Mouse (Mus musculus) forebrain, postnatal 0 days (tissue): Measurements from ENCODE around the gene Elmsan1. TPM values are rescaled to one million over a fixed set of nuclear protein-coding genes. Genes with fewer than 3 reads are reported as not detected.

Source experiments
- ATAC-seq: fragments of 200-750 bp; cut with Nextera tagmentation; 2 replicates; pipeline ENCODE4 v1.8.0; 2017; ENCODE audit warnings: mild to moderate bottlenecking, moderate library complexity
- DNase-seq: peaks from one replicate; pipeline ENCODE4 v3.0.0-alpha.2; 2015
- H3K27ac ChIP-seq: fragments of 300-500 bp; sonication (generic); 2 replicates; pipeline ENCODE4 v1.5.1; 2014; ENCODE audit warnings: low read depth, mild to moderate bottlenecking, antibody characterized with exemption, low read length, moderate library complexity, mixed read lengths
- H3K27me3 ChIP-seq: fragments of 300-500 bp; sonication (generic); 2 replicates; pipeline ENCODE4 v1.6.1; 2014; ENCODE audit warnings: mild to moderate bottlenecking, low read length, mixed read lengths; ENCODE audit not compliant: insufficient read depth
- H3K36me3 ChIP-seq: fragments of 300-500 bp; sonication (generic); 2 replicates; pipeline ENCODE4 v1.6.1; 2014; ENCODE audit warnings: mild to moderate bottlenecking, moderate library complexity; ENCODE audit not compliant: insufficient read depth
- H3K4me1 ChIP-seq: fragments of 300-500 bp; sonication (generic); 2 replicates; pipeline ENCODE4 v1.6.1; 2014; ENCODE audit warnings: antibody characterized with exemption; ENCODE audit not compliant: insufficient read depth
- H3K4me2 ChIP-seq: fragments of 300-500 bp; sonication (generic); 2 replicates; pipeline ENCODE4 v1.6.1; 2014; ENCODE audit warnings: low read depth, mild to moderate bottlenecking, moderate library complexity
- H3K4me3 ChIP-seq: fragments of 300-500 bp; sonication (generic); 2 replicates; pipeline ENCODE4 v1.5.1; 2014; ENCODE audit warnings: low read depth, low read length, mixed read lengths
- H3K9ac ChIP-seq: fragments of 300-500 bp; sonication (generic); 2 replicates; pipeline ENCODE4 v1.6.1; 2014; ENCODE audit warnings: mild to moderate bottlenecking
- H3K9me3 ChIP-seq: fragments of 300-500 bp; sonication (generic); 2 replicates; pipeline ENCODE4 v1.6.1; 2016; ENCODE audit warnings: low read length
- CTCF ChIP-seq: sonication (generic); IDR thresholded peaks from 2 replicates; pipeline ENCODE4 v1.5.1; 2016; ENCODE audit warnings: antibody characterized with exemption, control low read depth, low read depth
- WGBS: fragments of 180-500 bp; shearing (Covaris S2); extraction: QIAGEN DNeasy Blood & Tissue Kit; methylation state at CpG from one replicate; pipeline ENCODE4 v1.1.7; 2014; 5-methylcytosine and 5-hydroxymethylcytosine counted together
- polyA plus RNA-seq: library from polyadenylated mRNA; unstranded; fragments of >200 nt; fragmentation: Nextera tagmentation; extraction: Ambion mirVana; gene quantifications from 2 replicates; pipeline ENCODE4 v1.2.1, GENCODE M21; 2015
- total RNA-seq: library from RNA; depleted of rRNA; stranded (reverse); fragments of >200 nt; gene quantifications from 2 replicates; pipeline ENCODE4 v1.2.3, GENCODE M21; 2014

The Elmsan1 gene
- total and polyA plus RNA-seq, 2 experiments from 2014 or later, result 2.5 to 7.9 TPM

DNA sequence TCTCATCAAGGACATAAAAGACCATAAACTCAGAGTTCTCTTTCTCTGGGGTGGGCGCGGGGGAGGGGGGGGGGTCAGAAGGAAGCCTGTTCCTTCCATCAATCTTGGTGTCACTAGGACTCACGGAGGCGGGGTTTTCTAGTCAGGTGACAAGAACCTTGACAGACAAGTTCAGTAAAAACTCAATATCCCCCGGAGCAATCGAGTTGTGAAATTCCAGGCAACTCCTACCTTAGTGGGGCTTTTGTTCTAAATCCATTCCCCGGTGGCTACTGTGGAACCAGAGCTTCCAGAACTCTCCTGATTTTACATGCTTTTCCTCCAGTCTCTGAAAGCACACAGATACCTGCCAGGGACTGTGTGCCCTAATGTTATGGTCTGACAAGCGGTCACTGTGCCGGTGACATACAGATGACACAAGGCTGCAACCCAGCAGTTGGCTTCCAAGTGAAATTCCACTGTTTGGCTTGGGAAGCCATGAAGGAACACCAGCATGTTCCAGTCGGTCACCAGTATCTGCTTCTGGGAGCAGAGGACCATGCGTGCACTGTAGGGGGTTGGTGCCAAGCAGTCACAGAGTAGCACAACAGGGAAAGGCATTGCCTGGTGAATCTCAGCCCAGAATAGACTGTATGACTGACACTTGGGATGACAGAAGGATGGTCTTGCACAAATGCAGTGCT, 2.8 kb downstream of the Elmsan1 start:
- 89% methylated on average over 11 of the region's 11 CpGs for whole genome bisulfite sequencing

DNA sequence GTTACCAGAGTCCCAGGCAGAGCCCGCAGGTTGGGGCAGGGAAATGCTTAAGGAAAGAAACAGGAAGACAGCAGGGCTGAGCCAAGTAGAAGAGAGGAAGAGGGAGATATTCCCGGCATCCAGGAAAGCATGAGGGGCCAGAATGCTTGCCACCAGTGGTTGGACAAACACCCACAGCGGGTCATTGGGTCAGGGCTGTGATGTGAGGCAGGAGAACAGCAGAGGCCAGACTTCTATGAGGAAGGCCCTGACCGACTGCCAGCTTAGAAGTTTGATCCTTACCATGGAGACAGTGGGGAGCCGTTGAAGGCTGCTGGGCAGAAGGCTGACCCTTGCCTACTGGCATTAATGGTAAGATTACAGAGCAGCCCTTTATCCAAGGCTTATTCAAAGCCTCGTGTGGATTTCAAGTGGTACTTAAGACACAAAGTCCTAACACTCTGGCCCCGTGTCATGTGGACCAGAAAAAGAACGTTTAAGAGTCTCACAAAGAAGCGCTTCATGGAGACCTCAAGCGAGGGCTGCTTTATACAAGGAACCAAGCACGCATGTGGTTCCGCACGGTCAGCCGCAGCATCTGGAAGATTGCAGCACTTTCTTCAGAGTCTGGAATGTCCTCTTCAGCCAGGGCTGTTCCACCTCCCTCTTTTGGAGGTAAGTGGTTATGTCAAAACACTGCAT, 4.0 kb downstream of the Elmsan1 start:
- no peak overlapping the region for H3K9ac ChIP-seq
- no peak for TF ChIP-seq CTCF
- DNase-seq, result no peak

More for the DNA sequence above, 2.8 kb downstream of the Elmsan1 start:
- TF ChIP-seq CTCF, result no peak
- Histone ChIP-seq H3K36me3 (no peaks in the 10 kb centered on the region), H3K27ac (no peak overlapping the region), H3K27me3 (no peaks in the 10 kb centered on the region), H3K9me3 (no peaks in the 10 kb centered on the region), H3K4me3 (no peak overlapping the region), H3K4me2 (no peak overlapping the region), H3K9ac (no peak overlapping the region), H3K4me1 (0 out of 2 replicates have a peak, but pooled peaks cover 5% of the 10 kb centered on the region)
- ATAC-seq (no peak), DNase-seq (no peak)

DNA sequence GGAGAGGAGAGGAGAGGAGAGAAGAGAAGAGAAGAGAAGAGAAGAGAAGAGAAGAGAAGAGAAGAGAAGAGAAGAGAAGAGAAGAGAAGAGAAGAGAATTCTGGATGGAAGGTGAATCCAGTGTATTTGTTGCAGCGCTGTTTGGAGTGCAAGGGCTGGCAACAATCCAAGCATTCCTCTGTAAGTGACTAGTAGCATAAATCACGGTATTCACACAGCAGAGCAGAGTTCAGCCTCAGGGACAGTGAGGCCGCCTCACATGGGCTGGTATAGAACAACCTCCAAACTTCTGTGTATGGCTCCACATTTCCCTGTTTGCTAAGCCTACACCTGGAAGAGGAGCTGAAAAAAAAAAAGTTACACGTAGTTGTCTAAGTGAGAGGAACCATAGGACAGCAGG, 6.4 kb downstream of the Elmsan1 start:
- Histone ChIP-seq H3K9ac (no peak overlapping the region), H3K4me1 (no peaks in the 10 kb centered on the region), H3K9me3 (no peaks in the 10 kb centered on the region), H3K4me2 (no peak overlapping the region), H3K27me3 (no peaks in the 10 kb centered on the region), H3K27ac (no peak overlapping the region), H3K36me3 (no peaks in the 10 kb centered on the region), H3K4me3 (no peak overlapping the region)
- no peak for TF ChIP-seq CTCF
- 24% methylated on average over 4 of the region's 4 CpGs for WGBS
- no peak for ATAC-seq
- DNase-seq, result no peak

More for the DNA sequence above, 4.0 kb downstream of the Elmsan1 start:
- no peak overlapping the region for H3K4me2 ChIP-seq
- H3K4me3 ChIP-seq, result no peak overlapping the region
- H3K4me1 ChIP-seq, result 0 out of 2 replicates have a peak, but pooled peaks cover 5% of the 10 kb centered on the region
- H3K36me3 ChIP-seq, result no peaks in the 10 kb centered on the region
- no peaks in the 10 kb centered on the region for H3K9me3 ChIP-seq
- H3K27ac ChIP-seq, result no peak overlapping the region
- 50% methylated on average over 14 of the region's 14 CpGs for WGBS
- H3K27me3 ChIP-seq, result no peaks in the 10 kb centered on the region
- ATAC-seq, result peak; percentile 23; the same call in 1 of the 2 replicates

DNA sequence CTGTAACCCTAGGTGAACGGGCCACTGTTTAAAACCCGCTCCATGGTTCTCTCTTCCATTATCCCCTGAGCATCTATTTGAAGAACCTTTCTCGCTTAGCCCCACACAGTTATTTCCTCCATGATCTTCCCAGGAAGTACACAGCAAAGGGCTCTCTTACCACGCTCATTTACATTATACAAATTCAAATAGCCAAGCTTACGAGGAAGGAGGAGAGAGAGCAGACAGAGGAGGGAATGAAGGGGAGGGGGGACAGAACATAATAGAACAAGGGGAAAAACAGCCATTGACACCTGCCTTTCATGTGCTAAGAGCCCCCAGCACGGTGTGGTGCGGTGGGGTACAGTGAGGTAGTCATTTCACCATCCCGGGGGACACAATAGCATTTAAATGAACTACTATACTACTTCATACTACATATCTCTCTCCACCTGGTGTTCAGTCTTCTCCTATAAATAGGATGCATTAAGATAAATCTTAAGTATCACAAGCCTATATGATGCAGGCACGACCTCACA, 7.6 kb downstream of the Elmsan1 start:
- no peaks in the 10 kb centered on the region for H3K4me1 ChIP-seq
- no peak overlapping the region for H3K4me2 ChIP-seq
- no peaks in the 10 kb centered on the region for H3K9me3 ChIP-seq
- 64% methylated on average over 9 of the region's 9 CpGs for WGBS
- ATAC-seq, result no peak
- DNase-seq, result no peak
- H3K27me3 ChIP-seq, result no peaks in the 10 kb centered on the region
- no peak overlapping the region for H3K4me3 ChIP-seq
- no peak overlapping the region for H3K9ac ChIP-seq
- no peak for TF ChIP-seq CTCF
- no peak overlapping the region for H3K27ac ChIP-seq
- H3K36me3 ChIP-seq, result no peaks in the 10 kb centered on the region

DNA sequence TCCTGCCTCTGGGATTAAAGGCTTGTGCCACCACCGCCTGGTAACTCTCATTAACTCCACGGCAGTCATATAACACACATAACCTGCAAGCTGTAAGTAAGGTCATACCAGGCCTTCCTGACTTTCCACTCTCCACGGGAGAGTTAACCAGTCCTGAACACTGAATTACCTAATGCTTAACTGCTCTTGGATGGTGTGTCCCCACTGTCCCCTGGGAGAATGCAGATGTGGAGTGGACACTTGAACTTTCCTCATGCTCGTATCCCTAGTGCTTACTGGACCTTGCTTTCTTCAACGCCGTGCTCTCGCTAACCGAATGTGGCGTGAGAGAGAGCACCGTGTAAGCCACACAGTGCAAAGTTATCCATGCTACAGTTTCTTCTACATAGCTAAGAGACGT, 8.4 kb downstream of the Elmsan1 start:
- DNase-seq, result no peak
- 91% methylated on average over 11 of the region's 11 CpGs for WGBS
- H3K36me3 ChIP-seq, result no peaks in the 10 kb centered on the region

DNA sequence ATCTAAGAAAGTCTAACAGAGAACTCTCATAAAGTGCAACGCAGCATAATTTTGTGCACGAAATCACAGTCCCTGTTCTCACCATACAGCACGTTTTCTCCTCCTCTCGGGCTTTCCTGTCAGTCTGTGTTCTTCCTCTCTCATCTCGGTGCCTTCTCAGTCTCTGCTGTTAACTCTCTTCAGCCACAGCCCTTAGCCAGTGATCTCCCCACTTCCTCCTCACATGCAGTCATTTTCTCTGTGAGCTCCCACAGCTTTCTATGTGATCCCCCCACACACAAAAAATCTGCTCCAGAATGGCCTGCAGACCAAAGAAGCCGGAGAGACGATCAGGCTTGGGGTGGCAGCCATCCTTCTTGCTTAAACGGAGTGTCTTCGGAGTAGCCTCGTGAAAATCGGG, 9.6 kb downstream of the Elmsan1 start:
- H3K4me2 ChIP-seq, result no peak overlapping the region
- ATAC-seq (no peak), DNase-seq (no peak)
- no peaks in the 10 kb centered on the region for H3K4me1 ChIP-seq
- H3K36me3 ChIP-seq, result no peaks in the 10 kb centered on the region
- H3K27ac ChIP-seq, result no peak overlapping the region
- WGBS, result 90% methylated on average over 11 of the region's 11 CpGs
- H3K27me3 ChIP-seq, result no peaks in the 10 kb centered on the region
- no peak overlapping the region for H3K4me3 ChIP-seq
- TF ChIP-seq CTCF, result no peak
- no peak overlapping the region for H3K9ac ChIP-seq
- no peaks in the 10 kb centered on the region for H3K9me3 ChIP-seq

More for the DNA sequence above, 8.4 kb downstream of the Elmsan1 start:
- Histone ChIP-seq H3K4me3 (no peak overlapping the region), H3K9me3 (no peaks in the 10 kb centered on the region), H3K4me1 (no peaks in the 10 kb centered on the region), H3K27me3 (no peaks in the 10 kb centered on the region), H3K4me2 (no peak overlapping the region), H3K27ac (no peak overlapping the region), H3K9ac (no peak overlapping the region)
- no peak for ATAC-seq
- TF ChIP-seq CTCF, result no peak

DNA sequence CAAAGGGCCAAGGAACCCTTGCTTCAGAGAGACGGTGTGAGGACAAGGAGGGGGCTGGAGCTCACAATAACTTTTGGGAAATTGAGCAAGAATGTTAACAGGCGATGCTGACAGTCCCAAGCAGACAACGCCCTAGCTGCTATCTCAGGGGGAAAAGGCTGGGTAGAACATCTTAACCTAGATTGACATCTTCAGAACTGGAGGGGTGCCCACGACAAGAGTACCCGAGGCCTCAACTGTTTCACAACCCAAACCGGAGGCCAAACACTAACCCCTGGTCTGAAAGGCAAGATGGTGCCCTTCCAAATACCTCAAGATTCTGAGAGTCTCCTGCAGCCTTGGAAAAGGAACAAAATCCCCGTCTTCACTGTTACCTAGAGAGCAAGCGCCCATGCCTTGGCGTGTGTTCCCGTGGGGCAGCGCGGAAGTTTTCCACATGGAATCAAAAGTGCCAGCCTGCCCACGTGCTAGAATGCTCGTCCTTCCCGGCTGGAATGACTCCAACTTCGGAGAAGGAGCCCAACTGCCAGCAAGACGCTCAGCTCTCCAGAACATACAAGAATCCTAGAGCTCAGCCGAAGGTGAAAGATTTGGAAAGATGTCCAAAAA, 11.4 kb downstream of the Elmsan1 start:
- whole genome bisulfite sequencing, result 69% methylated on average over 18 of the region's 18 CpGs
- H3K4me2 ChIP-seq, result no peak overlapping the region
- no peaks in the 10 kb centered on the region for H3K27me3 ChIP-seq
- no peaks in the 10 kb centered on the region for H3K36me3 ChIP-seq
- DNase-seq, result no peak
- no peak overlapping the region for H3K9ac ChIP-seq
- H3K4me1 ChIP-seq, result no peaks in the 10 kb centered on the region
- no peaks in the 10 kb centered on the region for H3K9me3 ChIP-seq
- H3K27ac ChIP-seq, result no peak overlapping the region
- no peak for TF ChIP-seq CTCF
- H3K4me3 ChIP-seq, result no peak overlapping the region
- no peak for ATAC-seq
